Mouse (Mus musculus): Measurements from ENCODE around the gene Mmgt1. TPM values are rescaled to one million over a fixed set of nuclear protein-coding genes. Genes with fewer than 3 reads are reported as not detected.
A peak's percentile ranks its signal among the peaks of the same experiment; 100 is the strongest.

Gene Mmgt1
- total and polyA plus RNA-seq, 2 experiments from 2014 or later: 39.5 to 61.9 TPM

DNA sequence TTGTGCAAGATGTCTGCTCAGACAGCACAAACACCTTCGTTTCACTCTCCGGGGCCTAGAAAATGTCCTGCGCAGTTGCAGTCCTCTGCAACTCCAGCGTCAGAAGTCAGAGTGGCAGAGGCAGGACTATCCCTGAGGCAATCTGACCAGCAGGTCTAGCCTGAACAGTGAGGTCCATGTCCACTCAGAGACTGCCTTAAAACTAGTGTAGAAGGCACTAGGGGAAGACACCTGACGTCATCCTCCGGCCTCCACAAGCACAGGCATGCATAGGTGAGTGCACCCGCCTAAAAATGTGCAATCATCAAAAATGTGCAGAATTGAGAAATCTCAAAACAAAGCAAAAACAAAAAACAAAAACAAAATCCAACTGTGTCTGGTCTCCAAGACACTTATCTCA is 48.4 kb downstream of the Mmgt1 start, which contains the start of gene Gm648:
Gene Gm648 (minus strand): TSS at position 101 of the 400 bp plus-strand sequence.
- Histone ChIP-seq H3K27ac (no peak within 1 kb of the TSS), H3K27me3 (ENCODE audit: insufficient read depth, low read length) (no peaks in the 10 kb centered on the region), H3K4me1 (ENCODE audit: insufficient read depth, low read length) (no peaks in the 10 kb centered on the region), H3K36me3 (ENCODE audit: insufficient read depth, low read length) (no peaks in the 10 kb centered on the region), H3K9me3 (ENCODE audit: low read length) (no peaks in the 10 kb centered on the region), H3K4me2 (ENCODE audit: low read depth, low read length) (no peak within 1 kb of the TSS), H3K4me3 (ENCODE audit: low read length) (no peak within 1 kb of the TSS), H3K9ac (replicated peaks; ENCODE audit: low read length) (no peak within 1 kb of the TSS)
- no peak for TF ChIP-seq CTCF (IDR thresholded peaks at IDR 0.05; ENCODE audit: low read depth)
- WGBS: 88% methylated on average over 7 of the region's 7 CpGs
- DNase-seq (ENCODE audit: low spot score) (no peak), ATAC-seq (no peak)

DNA sequence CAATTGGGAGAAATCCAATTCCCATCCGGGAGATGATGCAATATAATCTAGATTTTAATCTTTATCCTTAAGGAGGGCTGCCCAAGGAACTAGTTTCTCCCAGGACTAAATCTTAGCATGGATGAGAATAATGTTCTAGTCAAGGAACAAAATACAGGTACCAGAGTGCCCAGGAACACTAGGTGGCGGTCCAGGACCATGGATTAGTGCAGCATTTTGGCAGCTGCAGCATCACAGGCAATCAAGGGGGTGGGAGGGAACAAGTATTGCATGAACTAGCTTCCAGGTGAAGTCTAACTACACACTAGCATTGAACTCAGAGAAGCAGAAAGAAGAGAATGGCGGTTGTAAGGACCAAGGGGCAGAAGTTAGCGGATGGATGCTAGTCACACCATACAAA is 60.7 kb downstream of the Mmgt1 start:
- peak; percentile 64 for DNase-seq (ENCODE audit: low spot score)
- WGBS: 53% methylated on average over 4 of the region's 4 CpGs
- ATAC-seq: 0 out of 2 replicates have a peak, but pooled peaks have one; percentile 45

More for the DNA sequence above, 60.7 kb downstream of the Mmgt1 start:
- Histone ChIP-seq H3K4me1 (ENCODE audit: insufficient read depth, low read length) (no peaks in the 10 kb centered on the region), H3K36me3 (ENCODE audit: insufficient read depth, low read length) (no peaks in the 10 kb centered on the region), H3K4me2 (ENCODE audit: low read depth, low read length) (no peak overlapping the region), H3K9me3 (ENCODE audit: low read length) (no peaks in the 10 kb centered on the region), H3K9ac (replicated peaks; ENCODE audit: low read length) (no peak overlapping the region), H3K27ac (no peak overlapping the region), H3K4me3 (ENCODE audit: low read length) (no peak overlapping the region), H3K27me3 (ENCODE audit: insufficient read depth, low read length) (no peaks in the 10 kb centered on the region)
- TF ChIP-seq CTCF (IDR thresholded peaks at IDR 0.05; ENCODE audit: low read depth): peak; percentile 68

Small RNA genes within 50 kb of the gene (microRNA-seq; reads per million reads assigned to microRNA genes)
- gene Mir5116: 0 reads per million in 2 experiments

Other genes with a start within 250 kb of the Mmgt1 start
- gene Smim10l2a, start 223.5 kb downstream of the Mmgt1 start, total RNA-seq (2014; rRNA removed): 68.7 and 74.6 TPM in 2 replicates
- 53.8 and 55.9 TPM in 2 replicates for gene Smim10l2a, start 223.5 kb downstream of the Mmgt1 start, polyA plus RNA-seq (2015; fragmentation: Nextera tagmentation; extraction: Ambion mirVana)
- not detected in 2 replicates for gene Gm2174, start 150.1 kb downstream of the Mmgt1 start, total RNA-seq (2014; rRNA removed)
- 2.8 TPM in 1 of 2 replicates, not detected in the other for gene Gm2174, start 150.1 kb downstream of the Mmgt1 start, polyA plus RNA-seq (2015; fragmentation: Nextera tagmentation; extraction: Ambion mirVana)
- 20.4 and 22.7 TPM in 2 replicates for gene Ints6l, start 143.2 kb downstream of the Mmgt1 start, total RNA-seq (2014; rRNA removed)
- gene Ints6l, start 143.2 kb downstream of the Mmgt1 start, polyA plus RNA-seq (2015; fragmentation: Nextera tagmentation; extraction: Ambion mirVana): 13.2 and 15.9 TPM in 2 replicates
- gene Gm10477, start 73.3 kb downstream of the Mmgt1 start, total RNA-seq (2014; rRNA removed): not detected in 2 replicates
- not detected in 2 replicates for gene Gm10477, start 73.3 kb downstream of the Mmgt1 start, polyA plus RNA-seq (2015; fragmentation: Nextera tagmentation; extraction: Ambion mirVana)
- gene Gm648, start 48.5 kb downstream of the Mmgt1 start, total RNA-seq (2014; rRNA removed): not detected in 2 replicates
- not detected in 2 replicates for gene Gm648, start 48.5 kb downstream of the Mmgt1 start, polyA plus RNA-seq (2015; fragmentation: Nextera tagmentation; extraction: Ambion mirVana)
- 78.7 and 84.0 TPM in 2 replicates for gene Slc9a6, start 11.7 kb upstream of the Mmgt1 start, total RNA-seq (2014; rRNA removed)
- gene Slc9a6, start 11.7 kb upstream of the Mmgt1 start, polyA plus RNA-seq (2015; fragmentation: Nextera tagmentation; extraction: Ambion mirVana): 53.3 and 59.2 TPM in 2 replicates
- gene Fhl1, start 133.7 kb upstream of the Mmgt1 start, total RNA-seq (2014; rRNA removed): 189 and 208 TPM in 2 replicates
- 198 and 201 TPM in 2 replicates for gene Fhl1, start 133.7 kb upstream of the Mmgt1 start, polyA plus RNA-seq (2015; fragmentation: Nextera tagmentation; extraction: Ambion mirVana)
- not detected in 2 replicates for gene Map7d3, start 224.3 kb upstream of the Mmgt1 start, total RNA-seq (2014; rRNA removed)
- 0.68 and 1.6 TPM in 2 replicates for gene Map7d3, start 224.3 kb upstream of the Mmgt1 start, polyA plus RNA-seq (2015; fragmentation: Nextera tagmentation; extraction: Ambion mirVana)